Mouse (Mus musculus): ENCODE results near the gene Rpap3.
A peak's percentile ranks its signal among the peaks of the same experiment; 100 is the strongest.

The Rpap3 gene

GRCm38 (mm10) chr15:97705211-97706050, at the start of gene Rpap3:
TSS of gene Rpap3 (minus strand) at chr15:97705825.
- DNase-seq (ENCODE audit: low spot score) = peak; percentile 56

DNA sequence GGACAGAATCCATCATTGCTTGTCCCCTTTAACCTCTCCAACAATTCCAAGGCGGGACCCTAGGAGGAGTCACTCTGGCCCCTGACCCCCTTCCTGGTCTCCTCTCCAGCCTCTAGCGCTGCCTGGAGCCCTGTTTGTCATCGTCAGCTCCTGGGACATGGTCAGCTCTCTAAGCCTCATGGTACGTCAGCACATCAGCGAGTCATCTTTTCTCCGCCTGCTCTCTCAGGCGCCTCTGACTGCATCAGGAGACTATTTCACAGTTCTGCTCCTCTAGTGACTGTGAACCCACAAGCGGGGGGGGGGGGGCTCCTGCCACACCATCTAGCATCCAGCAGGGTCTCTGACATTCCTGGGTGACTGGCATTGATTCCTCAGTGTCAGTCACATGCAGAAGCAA, 49.7 kb upstream of the Rpap3 start:
- DNase-seq (ENCODE audit: low spot score) = no peak

GRCm38 (mm10) chr15:97754476-97754875, 48.9 kb upstream of the Rpap3 start:
- DNase-seq (ENCODE audit: low spot score) = no peak

- no peak for DNase-seq (ENCODE audit: low spot score)
These were observed 46.9 kb upstream of the Rpap3 start for GRCm38 (mm10) chr15:97752491-97752890.

DNA sequence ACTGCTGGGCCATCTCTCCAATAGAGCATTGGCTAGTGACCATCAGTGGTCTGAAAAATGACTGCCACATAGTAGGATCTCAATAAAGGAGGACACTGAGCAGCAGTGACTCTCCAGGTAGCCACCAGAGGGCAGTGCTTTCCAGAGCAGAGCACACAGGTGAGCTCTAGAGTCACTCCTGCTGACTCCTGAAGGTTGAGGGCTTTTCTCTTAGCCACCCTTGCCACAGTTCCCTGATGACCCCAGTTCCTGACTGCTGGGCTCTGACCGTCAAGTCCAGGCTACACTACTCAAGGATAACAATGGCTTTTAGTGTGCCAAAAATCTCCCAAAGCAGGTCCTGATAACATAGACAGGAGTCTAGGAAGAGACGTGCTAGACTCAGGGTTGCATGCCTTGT, 46.1 kb upstream of the Rpap3 start:
- no peak for DNase-seq (ENCODE audit: low spot score)

GRCm38 (mm10) chr15:97750697-97751096, 45.1 kb upstream of the Rpap3 start:
- no peak for DNase-seq (ENCODE audit: low spot score)

DNA sequence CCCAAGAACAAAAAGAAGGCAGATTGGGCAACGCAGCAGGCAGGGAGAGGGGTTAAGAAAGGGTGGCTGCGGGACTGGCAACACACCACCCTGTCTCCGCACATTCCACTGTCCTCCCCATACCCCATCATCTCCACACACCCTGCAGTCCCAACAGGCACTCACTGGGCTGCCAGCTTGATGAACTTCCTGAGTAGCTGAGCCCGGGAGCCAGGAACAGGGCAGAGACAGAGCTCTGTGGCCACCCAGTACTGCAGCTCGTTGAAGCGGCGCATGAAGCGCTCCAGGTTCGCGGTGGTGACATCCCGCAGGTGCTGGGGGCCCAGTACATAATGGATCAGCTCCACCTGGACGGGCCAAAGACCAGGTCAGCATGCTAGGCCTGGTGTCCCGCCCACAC, 44.2 kb upstream of the Rpap3 start:
- DNase-seq (ENCODE audit: low spot score) = no peak

DNA sequence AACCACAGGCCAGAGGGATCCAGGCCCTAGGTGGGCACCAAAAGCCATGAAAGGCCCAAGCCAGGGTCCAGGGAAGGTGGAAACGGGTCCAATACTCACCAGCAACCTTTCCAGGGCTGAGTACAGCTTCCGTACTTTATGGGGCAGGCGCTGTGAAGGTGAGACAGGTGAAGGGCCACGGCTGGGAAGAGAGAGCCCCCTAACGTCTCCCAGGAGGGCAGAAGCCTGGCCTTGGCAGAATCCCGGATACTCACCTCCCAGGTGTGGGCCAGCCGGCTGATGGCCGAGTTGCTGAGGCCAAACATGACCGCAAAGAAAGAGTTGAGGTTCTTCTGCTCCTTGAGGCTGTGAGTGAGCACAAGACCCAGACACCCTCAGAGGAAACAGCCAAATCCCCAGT, 43.8 kb upstream of the Rpap3 start:
- DNase-seq (ENCODE audit: low spot score) = no peak

DNA sequence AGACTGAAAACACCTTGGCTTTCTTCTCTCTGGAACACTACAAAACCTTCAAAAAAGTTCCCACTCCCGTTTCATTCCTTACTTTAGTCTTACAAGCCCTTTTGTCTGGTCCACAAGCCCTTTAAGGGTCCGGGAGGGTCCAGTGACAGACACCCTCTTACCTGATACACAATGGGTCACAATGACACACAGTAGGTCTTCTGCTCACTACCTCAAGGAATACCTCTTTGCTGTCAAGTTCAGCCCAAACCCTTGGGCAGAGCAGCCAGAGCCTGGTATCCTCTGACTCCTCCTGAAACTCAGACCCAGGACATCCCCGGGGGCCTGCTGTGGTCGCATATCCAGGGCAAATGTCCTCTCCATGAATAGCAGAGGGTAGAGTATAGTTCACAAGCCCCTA, 43.3 kb upstream of the Rpap3 start:
- DNase-seq (ENCODE audit: low spot score) = no peak

- DNase-seq (ENCODE audit: low spot score) = no peak
These were observed 42.7 kb upstream of the Rpap3 start for GRCm38 (mm10) chr15:97748309-97748708.

DNA sequence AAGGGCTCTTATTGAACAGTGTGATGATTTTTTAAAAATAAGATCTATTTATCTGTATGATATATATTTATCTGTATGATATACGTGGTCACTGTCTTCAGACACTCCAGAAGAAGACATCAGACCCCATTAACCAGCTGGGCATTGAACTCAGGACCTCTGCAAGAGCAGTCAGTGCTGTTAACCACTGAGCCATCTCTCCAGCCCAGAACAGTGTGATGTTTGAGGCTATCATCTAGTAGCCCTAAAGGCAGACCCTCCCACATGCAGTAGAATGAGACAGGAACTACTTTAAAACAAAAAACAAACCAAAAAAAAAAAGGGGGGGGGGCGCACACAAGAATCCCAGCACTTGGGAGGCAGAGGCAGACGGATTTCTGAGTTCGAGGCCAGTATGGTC, 41.9 kb upstream of the Rpap3 start:
- DNase-seq (ENCODE audit: low spot score) = no peak

GRCm38 (mm10) chr15:97746748-97747147, 41.1 kb upstream of the Rpap3 start:
- no peak for DNase-seq (ENCODE audit: low spot score)

DNA sequence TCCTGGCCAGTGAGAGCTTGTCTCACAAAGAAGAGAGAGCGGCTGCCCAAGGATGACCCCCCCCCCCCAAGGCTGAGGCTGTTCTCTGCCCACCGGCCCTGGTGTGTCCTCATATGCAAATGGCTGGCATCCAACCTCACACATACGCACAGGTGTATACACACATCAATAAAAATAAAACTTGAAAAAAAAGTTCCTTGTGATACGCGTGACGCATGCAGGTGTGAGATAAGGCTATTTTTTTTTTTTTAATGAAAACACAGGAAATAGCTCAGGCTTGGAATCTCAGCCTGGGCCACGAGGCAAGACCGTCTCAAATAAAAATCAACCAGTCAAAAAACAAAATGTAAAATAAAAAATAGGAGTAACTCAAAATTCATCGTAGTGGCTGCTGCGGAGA, 40.7 kb upstream of the Rpap3 start:
- no peak for DNase-seq (ENCODE audit: low spot score)

- no peak for DNase-seq (ENCODE audit: low spot score)
These were observed 39.7 kb upstream of the Rpap3 start for GRCm38 (mm10) chr15:97745331-97745730.

DNA sequence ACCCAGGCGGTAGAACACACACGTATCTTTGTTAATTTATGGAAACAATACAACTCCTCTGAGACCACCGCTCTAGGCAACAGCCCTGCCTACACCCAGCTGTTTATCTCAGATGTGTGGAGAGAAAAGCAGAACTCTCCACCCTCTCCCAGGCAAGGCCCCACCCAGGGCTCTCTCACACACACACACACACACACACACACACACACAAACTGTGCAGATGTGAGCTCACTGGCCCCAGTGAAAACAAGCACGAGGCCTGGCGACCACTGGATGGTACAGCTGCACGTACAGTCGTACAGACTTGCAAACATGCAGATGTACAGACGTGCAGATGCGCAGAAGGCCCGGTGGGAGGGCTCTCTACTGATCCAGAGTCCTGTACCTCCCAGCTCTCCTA, 39.3 kb upstream of the Rpap3 start:
- DNase-seq (ENCODE audit: low spot score) = no peak

- no peak for DNase-seq (ENCODE audit: low spot score)
These were observed 38.4 kb upstream of the Rpap3 start for GRCm38 (mm10) chr15:97743961-97744525.

GRCm38 (mm10) chr15:97743210-97743609, 37.6 kb upstream of the Rpap3 start:
- DNase-seq (ENCODE audit: low spot score) = no peak

DNA sequence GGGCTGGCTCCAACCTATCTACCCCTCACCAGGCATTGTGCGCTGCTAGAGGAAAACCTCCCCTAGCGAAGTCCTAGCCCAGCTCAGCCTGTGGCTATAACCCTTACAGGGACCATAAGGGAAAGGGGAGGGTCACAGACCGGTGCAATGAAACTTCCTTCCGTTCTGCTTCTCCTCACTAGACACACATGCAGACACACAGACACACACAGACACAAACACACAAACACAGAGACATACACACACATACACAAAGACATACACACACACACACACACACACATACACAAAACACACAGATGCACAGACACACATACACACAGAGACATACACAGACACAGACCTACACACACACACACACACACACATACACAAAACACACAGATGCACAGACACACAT, 37.0 kb upstream of the Rpap3 start:
- no peak for DNase-seq (ENCODE audit: low spot score)

GRCm38 (mm10) chr15:97742074-97742473, 36.4 kb upstream of the Rpap3 start:
- no peak for DNase-seq (ENCODE audit: low spot score)

GRCm38 (mm10) chr15:97741662-97742061, 36.0 kb upstream of the Rpap3 start:
- no peak for DNase-seq (ENCODE audit: low spot score)

DNA sequence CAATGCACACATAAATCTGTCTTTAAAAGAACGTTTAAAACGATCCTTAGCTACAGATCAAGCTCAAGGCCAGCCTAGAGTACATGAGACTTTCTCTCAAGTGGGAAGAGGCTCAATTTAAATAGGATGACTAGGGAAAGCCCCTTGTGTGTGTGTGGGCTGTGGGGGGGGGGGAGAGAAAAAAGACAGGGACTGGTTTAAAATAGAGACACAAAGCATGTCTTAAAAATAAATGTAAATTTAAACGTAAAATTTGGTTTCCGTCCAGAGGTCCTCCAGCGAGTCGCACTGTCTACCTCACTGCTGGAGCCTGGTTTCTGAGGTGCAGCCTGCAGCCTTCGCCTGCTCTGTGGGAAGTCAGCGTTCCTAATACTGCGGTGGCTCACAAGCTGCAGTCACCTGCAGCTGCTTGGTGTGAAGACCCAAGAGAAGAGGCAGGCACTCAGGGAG, 34.7 kb upstream of the Rpap3 start:
- DNase-seq (ENCODE audit: low spot score) = no peak

- no peak for DNase-seq (ENCODE audit: low spot score)
These were observed 33.3 kb upstream of the Rpap3 start for GRCm38 (mm10) chr15:97738923-97739322.

GRCm38 (mm10) chr15:97731988-97732387, 26.4 kb upstream of the Rpap3 start:
- DNase-seq (ENCODE audit: low spot score) = no peak

GRCm38 (mm10) chr15:97731111-97731510, 25.5 kb upstream of the Rpap3 start, which contains the start of gene Endou:
TSS of gene Endou (minus strand) at chr15:97731339.
- DNase-seq (ENCODE audit: low spot score) = no peak

Data from ovary, postnatal 10 days (tissue).